Mouse (Mus musculus): ENCODE data around the gene Lcn2. TPM values are rescaled to one million over a fixed set of nuclear protein-coding genes. Genes with fewer than 3 reads are reported as not detected.

Lcn2 gene
- polyA plus RNA-seq, 1 experiment from 2014 or later: 0.95 TPM

DNA sequence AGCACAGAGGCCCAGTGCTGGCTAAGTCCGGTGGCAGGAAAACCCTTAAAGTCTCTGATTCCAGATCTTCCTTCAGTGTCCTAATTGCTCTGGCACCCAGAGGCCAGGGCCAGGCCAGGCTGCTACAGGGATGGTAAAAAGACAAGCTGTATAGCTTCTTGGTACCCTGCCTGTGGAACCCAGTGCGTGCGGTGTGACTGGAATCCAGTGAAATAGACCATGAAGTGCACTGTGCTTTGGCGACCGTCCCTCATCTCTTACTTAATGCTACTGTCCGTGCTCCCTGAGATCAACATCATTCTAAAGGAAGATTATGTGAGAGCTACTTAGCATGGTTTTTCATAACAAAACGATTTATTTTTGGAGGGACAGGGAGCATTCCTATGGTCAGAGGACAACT, 23.4 kb upstream of the Lcn2 start:
- no peak for ATAC-seq (ENCODE audit: insufficient number of reproducible peaks, insufficient read depth, low FRiP score, low TSS enrichment, low read depth)
- H3K36me3 ChIP-seq: peaks cover 29% of the 10 kb centered on the region
- no peaks in the 10 kb centered on the region for H3K27me3 ChIP-seq
- no peak overlapping the region for H3K9ac ChIP-seq (replicated peaks)
- H3K4me3 ChIP-seq (replicated peaks): no peak overlapping the region
- WGBS: 90% methylated on average over 7 of the region's 7 CpGs
- peaks cover 14% of the 10 kb centered on the region for H3K4me1 ChIP-seq (replicated peaks)
- peak overlapping the region; percentile 29; the same call in 1 of the 2 replicates for H3K27ac ChIP-seq
- no peaks in the 10 kb centered on the region for H3K9me3 ChIP-seq
- no peak overlapping the region for H3K4me2 ChIP-seq

DNA sequence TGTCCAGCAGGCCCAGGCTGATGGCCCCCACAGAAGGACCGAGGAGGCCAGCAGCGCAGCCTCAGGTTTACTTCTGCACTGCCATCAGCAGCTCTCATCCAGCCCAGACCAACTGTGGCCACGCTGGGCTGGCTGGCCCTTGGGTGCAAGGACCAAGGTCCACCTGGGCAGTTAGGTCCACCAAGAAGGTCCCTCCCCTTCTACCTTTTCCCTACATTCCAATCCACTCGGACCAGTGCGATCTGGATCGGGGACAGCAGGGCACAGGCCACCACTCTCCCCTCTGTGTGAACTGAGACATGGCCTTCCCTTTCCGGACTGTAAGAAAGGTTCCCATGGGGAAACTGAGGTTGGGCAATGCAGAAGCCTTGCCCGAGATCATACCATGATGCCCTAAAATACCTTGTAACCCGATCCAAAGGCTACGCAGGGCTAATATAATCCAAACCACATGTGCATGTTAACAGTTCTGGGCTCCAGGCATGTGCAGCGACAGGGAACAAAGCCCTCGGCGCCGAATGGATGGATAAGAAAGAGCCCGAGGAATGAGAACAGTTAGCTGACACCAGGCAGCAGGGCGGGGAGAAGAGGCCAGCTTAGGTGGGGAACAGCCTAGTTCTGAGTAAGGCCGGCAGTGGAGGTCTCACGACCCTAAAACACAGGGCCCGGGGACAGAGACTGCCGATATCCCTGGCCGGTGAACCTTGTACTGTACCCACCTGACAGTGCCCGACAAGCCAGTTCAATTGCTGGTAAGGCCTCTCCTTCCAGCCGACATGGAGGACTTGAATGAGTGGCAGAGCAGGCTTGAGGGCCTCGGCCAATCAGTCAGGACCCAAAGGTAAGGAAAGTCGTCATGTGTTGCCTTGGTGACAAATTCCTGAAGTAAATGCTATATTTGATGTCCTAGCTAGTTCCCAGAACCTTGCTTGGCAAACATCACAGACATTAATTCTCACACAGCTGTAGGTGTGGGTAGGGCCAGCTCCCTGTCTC, 20.7 kb upstream of the Lcn2 start:
- Histone ChIP-seq H3K4me3 (replicated peaks) (0 out of 2 replicates have a peak overlapping the region, but pooled peaks have one; percentile 3), H3K36me3 (peaks cover 7% of the 10 kb centered on the region), H3K9ac (replicated peaks) (peak overlapping the region; percentile 38; the same call in 1 of the 2 replicates), H3K4me2 (peak overlapping the region; percentile 41), H3K4me1 (replicated peaks) (peaks cover 14% of the 10 kb centered on the region), H3K27ac (peak overlapping the region; percentile 95), H3K9me3 (no peaks in the 10 kb centered on the region), H3K27me3 (no peaks in the 10 kb centered on the region)
- WGBS: 32% methylated on average over 25 of the region's 25 CpGs
- ATAC-seq (ENCODE audit: insufficient number of reproducible peaks, insufficient read depth, low FRiP score, low TSS enrichment, low read depth): peak; percentile 70

DNA sequence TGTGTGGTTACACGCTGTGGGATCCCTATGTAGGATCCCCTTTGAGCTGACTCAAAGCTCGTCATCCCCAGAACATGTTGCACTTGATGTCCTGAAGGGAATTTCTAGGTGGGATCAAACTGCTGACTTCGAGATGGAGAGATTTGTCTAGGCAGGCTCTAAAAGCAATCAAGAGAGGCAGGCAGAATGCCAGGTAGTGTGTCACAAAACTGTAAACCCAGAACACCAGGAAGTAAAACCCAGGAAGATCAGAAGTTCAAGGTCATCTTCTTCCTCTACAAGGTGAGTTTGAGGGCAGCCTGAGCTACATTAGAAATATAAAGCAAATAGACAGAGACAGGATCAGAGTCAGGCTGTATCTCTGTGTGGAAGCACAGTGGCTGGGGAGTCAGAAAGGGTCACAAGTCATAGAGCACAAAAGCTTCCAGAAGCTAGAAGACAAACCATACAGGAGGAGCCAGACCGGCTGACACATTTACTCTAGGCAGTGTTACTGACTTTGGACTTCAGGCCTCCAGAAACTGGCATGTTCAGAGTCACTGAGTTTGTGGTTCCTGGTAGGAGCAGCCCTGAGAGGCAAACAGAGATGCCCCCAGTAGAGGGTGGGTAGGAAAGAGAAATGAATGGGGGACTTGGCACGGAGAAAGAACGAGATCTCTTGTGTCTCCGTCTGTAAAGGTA, 19.2 kb upstream of the Lcn2 start:
- Histone ChIP-seq H3K36me3 (peaks cover 20% of the 10 kb centered on the region), H3K4me3 (replicated peaks) (no peak overlapping the region), H3K9me3 (no peaks in the 10 kb centered on the region), H3K4me2 (no peak overlapping the region), H3K4me1 (replicated peaks) (peaks cover 14% of the 10 kb centered on the region), H3K9ac (replicated peaks) (no peak overlapping the region), H3K27ac (peak overlapping the region; percentile 69; the same call in 1 of the 2 replicates), H3K27me3 (no peaks in the 10 kb centered on the region)
- no peak for ATAC-seq (ENCODE audit: insufficient number of reproducible peaks, insufficient read depth, low FRiP score, low TSS enrichment, low read depth)
- 86% methylated on average over 7 of the region's 7 CpGs for WGBS

DNA sequence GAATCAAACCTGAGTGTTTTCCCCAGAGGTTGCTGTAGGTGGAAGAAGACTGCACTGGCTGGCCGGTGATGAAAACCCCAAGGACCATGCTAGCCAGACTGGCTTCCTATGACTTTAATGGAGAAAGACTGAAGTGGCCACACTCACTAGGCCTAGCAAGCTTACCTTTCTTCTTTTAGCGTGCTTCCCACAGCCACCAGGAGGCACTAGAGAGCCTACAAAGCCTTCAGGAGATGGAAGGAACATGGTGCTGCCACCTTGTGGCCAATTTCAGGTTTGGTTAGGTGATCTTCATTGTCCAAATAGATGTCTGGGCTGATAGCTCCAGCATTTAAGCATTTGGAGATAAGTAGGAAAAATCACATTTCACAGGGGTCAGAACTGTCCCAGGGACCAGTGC, 16.6 kb upstream of the Lcn2 start:
- no peak for ATAC-seq (ENCODE audit: insufficient number of reproducible peaks, insufficient read depth, low FRiP score, low TSS enrichment, low read depth)
- no peak overlapping the region for H3K27ac ChIP-seq
- H3K9ac ChIP-seq (replicated peaks): no peak overlapping the region

DNA sequence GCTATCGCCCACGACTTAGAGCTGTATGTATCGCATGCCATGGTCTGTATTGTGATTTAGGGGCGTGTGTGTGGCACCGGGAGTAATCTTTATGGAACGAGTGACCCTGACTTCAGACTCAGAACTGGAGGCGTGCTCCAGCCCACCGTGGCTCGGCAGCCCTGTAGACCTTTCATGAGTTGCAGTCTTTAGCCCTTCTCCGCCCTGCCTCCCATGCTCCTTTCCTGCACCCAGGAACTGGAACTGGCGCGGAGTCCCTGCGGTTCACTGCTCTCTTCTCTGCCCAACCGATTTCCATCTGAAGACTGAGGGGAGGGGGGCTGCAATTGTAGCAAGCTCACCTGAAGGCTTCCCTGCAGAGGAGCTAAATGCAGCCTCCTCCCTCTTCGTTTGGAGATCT, 8.6 kb upstream of the Lcn2 start:
- H3K4me3 ChIP-seq (replicated peaks): peak overlapping the region; percentile 98
- H3K9ac ChIP-seq (replicated peaks): peak overlapping the region; percentile 71
- no peak for ATAC-seq (ENCODE audit: insufficient number of reproducible peaks, insufficient read depth, low FRiP score, low TSS enrichment, low read depth)
- H3K9me3 ChIP-seq: no peaks in the 10 kb centered on the region
- under 1% methylated on average over 15 of the region's 15 CpGs for WGBS
- peak overlapping the region; percentile 93 for H3K4me2 ChIP-seq
- peak overlapping the region; percentile 90; the same call in 1 of the 2 replicates for H3K27ac ChIP-seq
- H3K4me1 ChIP-seq (replicated peaks): peaks cover 18% of the 10 kb centered on the region
- no peaks in the 10 kb centered on the region for H3K27me3 ChIP-seq
- peaks cover 32% of the 10 kb centered on the region for H3K36me3 ChIP-seq

More for the DNA sequence above, 16.6 kb upstream of the Lcn2 start:
- 20% methylated on average over 2 of the region's 2 CpGs for WGBS
- H3K4me3 ChIP-seq (replicated peaks): no peak overlapping the region
- peaks cover 14% of the 10 kb centered on the region for H3K4me1 ChIP-seq (replicated peaks)
- peaks cover 46% of the 10 kb centered on the region for H3K36me3 ChIP-seq
- no peaks in the 10 kb centered on the region for H3K9me3 ChIP-seq
- no peak overlapping the region for H3K4me2 ChIP-seq
- H3K27me3 ChIP-seq: no peaks in the 10 kb centered on the region

DNA sequence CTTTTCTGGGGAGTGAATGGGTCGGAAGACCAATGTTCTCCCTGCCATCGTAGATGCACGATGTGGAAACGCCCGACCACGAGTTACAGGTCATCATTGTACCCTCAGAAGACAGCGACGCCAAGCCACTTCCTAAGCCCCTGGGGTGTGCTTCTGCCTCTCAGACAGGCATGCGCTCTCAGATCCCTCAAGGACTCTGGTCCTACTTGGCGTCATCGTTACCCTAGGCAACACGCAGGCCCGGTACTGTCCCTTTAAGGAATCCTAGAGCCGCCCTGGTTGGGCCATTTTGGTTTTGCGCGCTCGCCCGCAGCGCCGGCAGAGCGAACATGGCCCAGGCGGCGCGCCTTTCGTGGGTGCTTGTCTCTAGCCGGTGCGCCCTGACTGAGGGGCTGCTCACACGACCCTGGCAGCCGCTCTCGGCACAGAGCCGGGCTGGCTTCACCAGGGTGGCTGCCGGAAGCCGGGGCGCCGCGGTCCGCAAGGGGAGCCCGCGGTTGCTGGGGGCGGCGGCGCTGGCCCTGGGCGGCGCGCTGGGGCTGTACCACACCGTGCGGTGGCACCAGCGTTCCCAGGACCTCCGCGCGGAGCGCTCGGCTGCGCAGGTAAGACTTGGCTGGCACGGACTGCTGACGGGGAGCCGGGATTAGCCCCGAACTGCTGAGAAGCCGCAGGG, 8.0 kb upstream of the Lcn2 start:
- Histone ChIP-seq H3K36me3 (peaks cover 26% of the 10 kb centered on the region), H3K9me3 (no peaks in the 10 kb centered on the region), H3K27me3 (no peaks in the 10 kb centered on the region), H3K4me1 (replicated peaks) (peaks cover 20% of the 10 kb centered on the region), H3K27ac (peak overlapping the region; percentile 90), H3K4me3 (replicated peaks) (peak overlapping the region; percentile 98), H3K4me2 (peak overlapping the region; percentile 93), H3K9ac (replicated peaks) (peak overlapping the region; percentile 71)
- WGBS: under 1% methylated on average over 59 of the region's 59 CpGs
- ATAC-seq (ENCODE audit: insufficient number of reproducible peaks, insufficient read depth, low FRiP score, low TSS enrichment, low read depth): peak; percentile 93

DNA sequence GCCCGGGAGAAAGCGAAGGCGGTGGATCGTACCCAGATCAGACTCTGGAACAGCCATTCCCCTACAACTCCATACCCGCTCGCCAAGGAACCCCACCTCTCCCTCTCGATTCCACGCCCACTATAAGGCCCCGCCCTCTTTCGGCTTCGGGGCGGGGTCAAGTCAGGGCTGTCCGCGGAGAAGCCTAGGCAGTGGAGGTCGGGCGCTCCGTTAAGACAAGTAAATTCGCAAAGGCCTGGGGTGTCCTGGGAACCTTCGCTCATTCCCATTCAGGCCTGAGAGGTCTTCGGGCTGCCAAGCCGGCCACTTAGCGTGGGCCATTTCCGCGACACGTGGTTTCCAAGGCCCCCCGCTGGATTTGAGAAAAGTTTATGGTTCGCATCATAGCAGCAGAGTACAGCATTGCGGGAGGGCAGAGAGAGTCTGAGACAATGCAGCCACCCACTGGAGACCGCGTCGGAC, 7.5 kb upstream of the Lcn2 start, which contains the start of gene Ptges2:
Gene Ptges2, plus strand, starts transcription at position 413 of the 462 bp plus-strand sequence.
- H3K27ac ChIP-seq: peak within 1 kb of the TSS; percentile 90
- peak within 1 kb of the TSS; percentile 93 for H3K4me2 ChIP-seq
- 0% methylated on average over 31 of the region's 31 CpGs for whole genome bisulfite sequencing
- peak within 1 kb of the TSS; percentile 71 for H3K9ac ChIP-seq (replicated peaks)
- H3K27me3 ChIP-seq: no peaks in the 10 kb centered on the region
- no peaks in the 10 kb centered on the region for H3K9me3 ChIP-seq
- peak; percentile 89 for ATAC-seq (ENCODE audit: insufficient number of reproducible peaks, insufficient read depth, low FRiP score, low TSS enrichment, low read depth)
- H3K4me1 ChIP-seq (replicated peaks): peaks cover 25% of the 10 kb centered on the region
- H3K36me3 ChIP-seq: peaks cover 20% of the 10 kb centered on the region
- H3K4me3 ChIP-seq (replicated peaks): peak within 1 kb of the TSS; percentile 98

GRCm38 (mm10) chr2:32394973-32395372, 6.9 kb upstream of the Lcn2 start:
- Histone ChIP-seq H3K9ac (replicated peaks) (peak overlapping the region; percentile 71), H3K4me2 (peak overlapping the region; percentile 93), H3K27me3 (no peaks in the 10 kb centered on the region), H3K4me1 (replicated peaks) (peaks cover 25% of the 10 kb centered on the region), H3K9me3 (no peaks in the 10 kb centered on the region), H3K4me3 (replicated peaks) (peak overlapping the region; percentile 98), H3K36me3 (peaks cover 15% of the 10 kb centered on the region; the same call in 1 of the 2 replicates), H3K27ac (peak overlapping the region; percentile 90)
- WGBS: 6% methylated on average over 8 of the region's 8 CpGs
- ATAC-seq (ENCODE audit: insufficient number of reproducible peaks, insufficient read depth, low FRiP score, low TSS enrichment, low read depth): no peak

DNA sequence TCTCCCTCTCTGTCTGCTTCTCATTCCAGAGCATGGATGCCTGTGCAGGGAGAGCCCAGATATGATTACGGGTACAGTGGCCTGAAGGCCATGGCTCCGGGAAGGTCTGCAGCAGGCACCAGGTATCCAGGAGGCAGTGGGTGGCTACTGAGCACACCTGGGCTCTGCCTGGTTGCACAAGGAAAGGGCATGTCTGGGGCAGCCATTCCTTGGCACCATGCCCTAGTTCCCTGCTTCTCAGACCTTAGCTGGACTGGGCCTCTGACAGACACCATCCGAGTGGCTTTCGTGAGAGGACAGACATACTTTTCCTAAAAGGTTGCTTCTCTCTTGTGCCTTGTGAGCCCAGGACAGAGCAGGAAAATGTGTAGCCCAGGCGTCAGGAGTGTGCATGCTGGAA, 4.0 kb upstream of the Lcn2 start:
- Histone ChIP-seq H3K27me3 (no peaks in the 10 kb centered on the region), H3K4me3 (replicated peaks) (no peak overlapping the region), H3K9ac (replicated peaks) (no peak overlapping the region), H3K9me3 (no peaks in the 10 kb centered on the region), H3K36me3 (no peaks in the 10 kb centered on the region), H3K4me2 (no peak overlapping the region), H3K4me1 (replicated peaks) (peaks cover 30% of the 10 kb centered on the region), H3K27ac (no peak overlapping the region)
- 91% methylated on average over 5 of the region's 5 CpGs for WGBS
- no peak for ATAC-seq (ENCODE audit: insufficient number of reproducible peaks, insufficient read depth, low FRiP score, low TSS enrichment, low read depth)

DNA sequence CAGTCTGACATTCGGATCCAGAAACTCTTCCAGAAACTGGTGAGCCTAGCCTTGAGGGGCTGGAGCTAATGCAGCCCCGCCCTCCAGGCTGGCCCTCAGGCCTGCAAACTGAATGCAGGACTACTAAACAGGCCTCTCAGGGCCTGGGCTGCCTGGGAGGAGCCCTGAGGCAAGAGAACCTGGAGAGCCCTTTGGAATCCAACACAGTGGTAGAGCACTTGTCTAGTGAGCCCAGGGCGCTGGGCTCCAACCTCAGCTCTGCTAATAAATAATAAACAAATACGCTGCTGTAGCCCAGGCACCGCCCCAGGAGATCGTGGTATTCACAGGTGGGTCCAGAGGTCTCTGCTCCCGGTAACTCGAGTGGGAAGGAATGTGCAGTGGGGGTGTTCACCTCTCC, 2.8 kb upstream of the Lcn2 start:
- H3K9me3 ChIP-seq: no peaks in the 10 kb centered on the region
- no peak overlapping the region for H3K4me3 ChIP-seq (replicated peaks)
- ATAC-seq (ENCODE audit: insufficient number of reproducible peaks, insufficient read depth, low FRiP score, low TSS enrichment, low read depth): no peak
- WGBS: 67% methylated on average over 8 of the region's 8 CpGs
- H3K36me3 ChIP-seq: no peaks in the 10 kb centered on the region
- H3K4me1 ChIP-seq (replicated peaks): peaks cover 26% of the 10 kb centered on the region
- no peak overlapping the region for H3K9ac ChIP-seq (replicated peaks)
- no peak overlapping the region for H3K4me2 ChIP-seq
- H3K27me3 ChIP-seq: no peaks in the 10 kb centered on the region
- no peak overlapping the region for H3K27ac ChIP-seq

All from limb, embryonic 12.5 days (tissue).